Mouse (Mus musculus) splenic B cell, adult 2 months (primary cell): ENCODE results near the gene Cnih4.

Source experiments
- DNase-seq: peaks from one replicate; pipeline ENCODE4 v3.0.0-alpha.2; 2011; ENCODE audit warnings: low read depth, low spot score
- H3K27me3 ChIP-seq: 2 replicates; pipeline ENCODE4 v1.6.1; 2012; ENCODE audit warnings: mild to moderate bottlenecking, low read length, moderate library complexity, mixed read lengths; ENCODE audit not compliant: control insufficient read depth, poor library complexity, insufficient read depth, severe bottlenecking
- H3K36me3 ChIP-seq: 2 replicates; pipeline ENCODE4 v1.6.1; 2012; ENCODE audit warnings: mild to moderate bottlenecking, low read length, moderate library complexity, mixed read lengths; ENCODE audit not compliant: control insufficient read depth, poor library complexity, insufficient read depth, severe bottlenecking

The Cnih4 gene

GRCm38 (mm10) chr1:181151541-181151940 lies 7.0 kb downstream of the Cnih4 start:
- H3K36me3 ChIP-seq, result 0 out of 2 replicates have a peak, but pooled peaks cover 3% of the 10 kb centered on the region
- DNase-seq, result no peak
- H3K27me3 ChIP-seq, result no peaks in the 10 kb centered on the region

GRCm38 (mm10) chr1:181167816-181168215 lies 23.3 kb downstream of the Cnih4 start:
- no peak for DNase-seq
- peaks cover 13% of the 10 kb centered on the region for H3K36me3 ChIP-seq
- H3K27me3 ChIP-seq, result no peaks in the 10 kb centered on the region

GRCm38 (mm10) chr1:181168377-181168776 lies 23.9 kb downstream of the Cnih4 start:
- Histone ChIP-seq H3K36me3 (peaks cover 13% of the 10 kb centered on the region), H3K27me3 (no peaks in the 10 kb centered on the region)
- DNase-seq, result no peak

- Histone ChIP-seq H3K27me3 (no peaks in the 10 kb centered on the region), H3K36me3 (peaks cover 12% of the 10 kb centered on the region)
- peak; percentile 76 for DNase-seq
These were observed 25.7 kb downstream of the Cnih4 start for GRCm38 (mm10) chr1:181170210-181170609.

- DNase-seq, result no peak
- Histone ChIP-seq H3K27me3 (no peaks in the 10 kb centered on the region), H3K36me3 (peaks cover 14% of the 10 kb centered on the region)
These were observed 44.4 kb downstream of the Cnih4 start for GRCm38 (mm10) chr1:181188925-181189324.

GRCm38 (mm10) chr1:181199446-181199845 lies 55.0 kb downstream of the Cnih4 start:
- Histone ChIP-seq H3K36me3 (peaks cover 41% of the 10 kb centered on the region), H3K27me3 (no peaks in the 10 kb centered on the region)
- DNase-seq, result no peak

DNA sequence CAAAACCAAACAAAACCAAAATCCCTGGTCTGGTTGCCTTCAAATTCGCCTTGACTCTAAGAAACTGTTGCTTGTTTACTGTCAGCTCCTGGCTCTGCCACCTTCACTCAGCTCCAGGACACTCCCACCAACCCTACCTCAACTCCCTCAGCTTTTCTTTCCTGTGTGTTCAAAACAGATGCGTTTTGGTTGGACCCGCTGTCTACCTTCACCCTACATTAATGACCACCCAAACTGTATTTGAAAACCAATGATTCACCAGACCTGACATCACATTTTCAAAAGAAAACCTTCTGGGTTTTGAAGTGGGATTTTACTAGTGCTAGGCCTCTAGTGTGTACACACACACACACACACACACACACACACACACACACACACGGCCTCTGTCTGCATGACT lies 65.7 kb downstream of the Cnih4 start:
- H3K27me3 ChIP-seq, result no peaks in the 10 kb centered on the region; the same call in 1 of the 2 replicates
- DNase-seq, result no peak
- H3K36me3 ChIP-seq, result peaks cover 9% of the 10 kb centered on the region; the same call in 1 of the 2 replicates

- H3K27me3 ChIP-seq, result no peaks in the 10 kb centered on the region; the same call in 1 of the 2 replicates
- peak; percentile 39 for DNase-seq
- peaks cover 7% of the 10 kb centered on the region; the same call in 1 of the 2 replicates for H3K36me3 ChIP-seq
These were observed 66.3 kb downstream of the Cnih4 start for GRCm38 (mm10) chr1:181210601-181211402.

- H3K27me3 ChIP-seq, result no peaks in the 10 kb centered on the region; the same call in 1 of the 2 replicates
- DNase-seq, result peak; percentile 46
- H3K36me3 ChIP-seq, result peaks cover 6% of the 10 kb centered on the region; the same call in 1 of the 2 replicates
These were observed 67.0 kb downstream of the Cnih4 start for GRCm38 (mm10) chr1:181211403-181211919.

DNA sequence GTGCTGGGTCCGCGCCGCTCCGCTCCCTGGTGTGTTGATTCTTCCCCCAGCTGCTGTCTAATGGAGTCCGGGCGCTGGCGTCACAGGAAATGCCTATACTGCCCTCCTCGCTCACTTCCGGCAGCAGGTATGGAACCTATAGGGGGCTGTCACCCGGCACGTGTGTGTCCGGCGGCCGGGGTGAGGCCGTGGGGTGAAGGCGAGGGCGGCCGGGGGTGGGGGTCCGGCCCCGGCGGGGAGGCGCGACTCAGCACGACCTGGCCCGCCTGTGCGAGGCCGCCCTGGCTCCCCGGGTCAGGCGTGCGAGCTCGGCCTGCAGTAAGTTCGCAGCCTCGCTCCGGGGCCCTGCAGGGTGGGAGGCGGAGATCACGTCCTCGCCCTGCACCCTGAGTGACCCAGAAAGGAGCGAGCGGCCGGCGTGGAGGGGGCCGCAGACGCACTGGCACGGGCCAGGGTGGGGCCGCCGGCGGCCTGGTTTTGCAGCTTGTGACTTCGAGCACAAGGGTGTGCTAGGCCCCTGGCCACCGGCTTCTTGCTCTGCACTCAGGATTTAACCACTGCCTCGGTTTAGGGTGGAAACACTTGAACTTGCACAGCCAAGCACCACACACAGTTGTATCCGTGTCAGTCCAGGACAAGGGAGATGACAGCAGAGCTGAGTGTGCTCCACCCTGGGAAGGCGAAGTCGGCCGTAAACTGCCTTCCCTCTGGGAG lies 67.6 kb downstream of the Cnih4 start, which contains the start of gene Wdr26:
TSS of gene Wdr26 (minus strand) at position 82 of the 714 bp plus-strand sequence.
- Histone ChIP-seq H3K27me3 (no peaks in the 10 kb centered on the region; the same call in 1 of the 2 replicates), H3K36me3 (peaks cover 3% of the 10 kb centered on the region; the same call in 1 of the 2 replicates)
- peak; percentile 89 for DNase-seq

DNA sequence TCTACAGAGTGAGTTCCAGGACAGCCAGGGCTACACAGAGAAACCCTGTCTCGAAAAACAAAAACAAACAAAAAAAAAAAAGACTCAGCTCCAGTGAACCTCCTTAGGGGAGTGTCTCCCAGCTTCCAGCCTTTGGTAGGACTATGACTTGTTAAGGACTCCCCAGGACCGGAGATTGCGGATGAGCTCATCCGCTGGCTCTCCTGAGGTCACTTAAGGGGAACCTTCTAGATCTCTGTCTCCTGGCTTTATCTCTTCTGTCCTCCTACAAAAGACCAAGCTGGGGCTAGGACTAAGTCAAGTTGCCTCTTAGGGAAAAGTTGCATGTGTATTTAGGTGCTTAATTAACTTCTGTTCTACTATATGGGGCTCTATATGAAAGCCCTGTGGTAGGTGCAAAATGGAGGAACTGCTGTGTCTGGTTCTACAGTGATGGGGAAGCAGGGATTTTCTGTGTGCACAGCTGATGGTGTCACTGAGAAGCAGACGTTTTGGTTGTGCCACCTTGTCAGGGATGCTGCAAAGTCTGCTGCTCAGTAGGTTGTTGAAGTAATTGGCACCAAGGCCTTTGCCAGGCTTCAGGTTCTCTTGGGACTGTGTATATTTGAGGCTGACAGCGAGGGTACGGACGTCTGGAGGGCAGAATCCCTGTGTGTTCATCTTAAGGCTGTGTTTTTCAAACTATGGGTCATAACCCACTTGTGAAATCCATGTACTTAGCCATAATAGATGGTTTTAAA lies 70.0 kb downstream of the Cnih4 start:
- H3K27me3 ChIP-seq, result no peaks in the 10 kb centered on the region; the same call in 1 of the 2 replicates
- no peaks in the 10 kb centered on the region for H3K36me3 ChIP-seq
- DNase-seq, result no peak

DNA sequence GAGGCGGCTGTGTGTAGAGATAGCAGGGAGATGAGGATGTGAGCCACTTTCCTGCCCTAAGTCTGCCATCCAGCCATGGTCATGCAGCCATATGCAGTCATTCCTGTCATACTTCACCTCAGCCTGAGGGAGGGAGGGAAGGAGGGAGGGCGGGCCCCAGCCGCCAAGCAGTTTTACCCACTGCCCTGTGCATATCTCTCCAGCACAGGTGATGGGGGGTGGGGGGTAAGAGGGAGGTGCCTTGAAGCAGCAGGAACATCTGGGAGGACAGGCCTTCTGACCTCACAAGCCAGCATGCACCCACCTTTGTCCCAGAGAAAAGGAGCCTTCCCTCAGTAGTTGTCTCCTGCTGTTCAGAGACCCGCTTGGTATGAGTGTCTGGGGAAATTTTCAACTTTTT lies 71.8 kb downstream of the Cnih4 start:
- no peaks in the 10 kb centered on the region for H3K36me3 ChIP-seq
- DNase-seq, result no peak
- no peaks in the 10 kb centered on the region; the same call in 1 of the 2 replicates for H3K27me3 ChIP-seq
